Mouse (Mus musculus) T-helper 17 cell (primary cell): ENCODE measurements at regions not wholly inside any gene's neighbourhood (a gene's known extent, or its start where the extent isn't known, plus 50 kb on each side); places are given as distances from the start of the nearest gene placed in this dataset.
"Not testable (repeated sequence)": the region's sequence is repeated elsewhere in the genome, so short reads cannot be mapped to it uniquely, and the experiment has no call there.

Source experiments
- in situ Hi-C, 2 experiments: fragments of 300-600 bp; cut with MboI, MseI; formaldehyde crosslinking; loops; 1 replicate in 1 of 2; 2 replicates in 1 of 2; pipeline ENCODE4 v1.15.1; 2025; ENCODE audit warnings: high pct_unique_total_duplicates in 2 of 2

DNA sequence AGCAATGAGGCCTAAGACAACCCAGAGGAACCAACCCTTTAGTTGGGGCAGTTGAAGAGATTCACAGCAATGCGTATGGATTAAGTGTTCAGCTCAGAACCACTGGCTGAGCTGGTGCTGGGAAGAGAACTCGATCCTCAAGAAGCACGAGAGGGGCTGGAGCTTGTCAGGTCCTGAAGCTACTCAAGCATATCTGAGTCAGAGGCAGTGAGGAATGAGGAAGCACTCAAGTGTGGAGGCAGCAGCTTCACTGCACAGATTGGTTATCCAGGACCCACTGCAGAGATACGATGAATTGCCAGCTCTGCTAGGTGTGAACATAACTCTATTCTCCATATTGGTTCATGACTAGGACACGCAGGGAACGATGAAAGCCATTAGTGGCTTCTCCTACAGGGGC, 239.7 kb downstream of the Tpbg start:
- in situ Hi-C loops, result no loop called here

- in situ Hi-C loops, result no loop called here
These were observed 250.8 kb downstream of the Tpbg start for GRCm38 (mm10) chr9:86092998-86093397.

GRCm38 (mm10) chr9:86095460-86095859, 253.3 kb downstream of the Tpbg start:
- in situ Hi-C loops, result no loop called here

GRCm38 (mm10) chr9:86096246-86096645, 254.1 kb downstream of the Tpbg start:
- in situ Hi-C loops, result no loop called here

DNA sequence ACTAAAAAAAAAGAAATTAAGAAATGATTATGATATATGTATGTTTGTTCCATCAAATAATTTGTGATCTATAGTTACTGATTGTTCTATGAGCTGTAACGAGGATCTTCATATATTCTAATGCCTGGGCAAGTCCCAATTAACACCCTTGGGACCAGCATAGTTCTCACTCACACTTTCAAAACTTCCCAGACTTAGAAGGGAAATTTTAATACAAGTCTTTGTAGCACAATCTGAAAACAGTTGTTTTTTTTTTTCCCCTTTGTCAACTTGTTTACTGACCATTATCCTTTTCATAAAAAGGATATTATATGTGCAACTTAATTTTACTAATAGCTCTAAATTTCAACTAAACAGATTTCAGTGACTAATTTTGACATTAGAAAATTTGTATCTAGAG, 257.1 kb downstream of the Tpbg start:
- in situ Hi-C loops, result no loop called here

GRCm38 (mm10) chr9:86101360-86102086, 259.3 kb downstream of the Tpbg start:
- in situ Hi-C loops, result no loop called here

DNA sequence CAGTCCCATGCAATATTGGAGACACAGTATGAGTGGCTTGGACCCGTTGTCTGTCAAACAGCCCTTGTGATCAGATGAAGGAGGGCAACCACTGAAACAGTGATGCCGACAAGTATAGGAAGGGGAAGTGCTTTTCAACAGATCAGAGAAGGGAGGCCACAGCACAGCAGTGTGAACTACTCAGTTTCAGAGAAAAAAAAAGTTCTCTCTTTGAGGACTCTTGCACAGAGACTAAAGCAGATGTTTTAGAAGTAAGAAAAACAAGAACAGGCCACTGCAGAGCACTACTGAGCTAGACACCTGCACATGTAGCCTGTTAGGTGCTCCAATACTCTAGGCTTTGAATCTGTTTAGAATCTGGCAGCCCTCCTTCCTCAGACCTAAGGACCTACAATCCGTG, 261.4 kb downstream of the Tpbg start:
- in situ Hi-C loops, result no loop called here

DNA sequence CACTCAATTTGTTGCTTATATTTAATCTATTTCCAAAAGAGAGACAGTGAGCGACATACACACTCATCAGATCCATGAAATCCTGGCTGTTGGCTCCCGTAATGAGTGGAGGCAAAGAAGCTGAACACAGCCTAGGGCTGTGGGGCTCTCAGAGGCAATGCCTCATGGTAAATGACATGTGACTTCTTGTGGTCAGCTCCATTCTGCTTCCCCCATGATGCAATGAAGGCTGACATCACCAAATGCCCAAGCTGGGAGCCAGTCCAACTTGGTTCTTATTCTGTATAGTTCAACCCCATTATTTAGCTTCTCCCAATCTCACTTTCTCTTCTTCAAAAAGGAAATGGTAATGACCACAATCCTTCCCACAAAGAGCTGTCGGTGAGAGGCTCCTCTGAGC, 262.5 kb downstream of the Tpbg start:
- in situ Hi-C loops, result no loop called here

- in situ Hi-C loops, result no loop called here
These were observed 263.7 kb downstream of the Tpbg start for GRCm38 (mm10) chr9:86105851-86106250.

- in situ Hi-C loops, result no loop called here
These were observed 267.7 kb downstream of the Tpbg start for GRCm38 (mm10) chr9:86109906-86110305.

- in situ Hi-C loops, result no loop called here
These were observed 277.2 kb downstream of the Tpbg start for GRCm38 (mm10) chr9:86119370-86119769.

GRCm38 (mm10) chr9:86135617-86136016, 293.4 kb downstream of the Tpbg start:
- in situ Hi-C loops, result not testable (repeated sequence)

GRCm38 (mm10) chr9:86145903-86146302, 303.7 kb downstream of the Tpbg start:
- in situ Hi-C loops, result loop anchor here in 1 of 2 experiments (10.0 kb wide), 1 partner anchor 371 kb away; no protein-coding TSS in a partner anchor

GRCm38 (mm10) chr9:86160316-86160715, 304.4 kb downstream of the Ube2cbp start:
- in situ Hi-C loops, result no loop called here

- in situ Hi-C loops, result no loop called here
These were observed 298.2 kb downstream of the Ube2cbp start for GRCm38 (mm10) chr9:86166362-86167067.

DNA sequence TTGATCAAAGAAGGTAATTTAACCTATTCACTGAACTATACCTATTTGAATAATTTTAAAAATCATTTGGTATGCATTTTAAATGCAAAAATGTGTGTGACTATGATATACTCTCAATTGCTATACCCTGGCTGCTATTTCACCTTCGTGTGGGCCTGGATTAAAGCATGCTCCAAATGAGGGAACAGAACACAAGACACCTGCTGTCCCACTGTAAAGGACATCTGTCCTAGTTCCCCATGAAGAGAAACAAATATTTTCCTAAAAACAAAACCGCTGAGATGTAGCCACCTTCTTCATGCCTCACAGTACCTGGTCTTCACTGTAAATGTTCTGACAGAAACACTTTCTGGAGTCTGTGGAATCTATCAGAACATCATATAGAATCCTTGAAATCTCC, 294.0 kb downstream of the Ube2cbp start:
- in situ Hi-C loops, result no loop called here

DNA sequence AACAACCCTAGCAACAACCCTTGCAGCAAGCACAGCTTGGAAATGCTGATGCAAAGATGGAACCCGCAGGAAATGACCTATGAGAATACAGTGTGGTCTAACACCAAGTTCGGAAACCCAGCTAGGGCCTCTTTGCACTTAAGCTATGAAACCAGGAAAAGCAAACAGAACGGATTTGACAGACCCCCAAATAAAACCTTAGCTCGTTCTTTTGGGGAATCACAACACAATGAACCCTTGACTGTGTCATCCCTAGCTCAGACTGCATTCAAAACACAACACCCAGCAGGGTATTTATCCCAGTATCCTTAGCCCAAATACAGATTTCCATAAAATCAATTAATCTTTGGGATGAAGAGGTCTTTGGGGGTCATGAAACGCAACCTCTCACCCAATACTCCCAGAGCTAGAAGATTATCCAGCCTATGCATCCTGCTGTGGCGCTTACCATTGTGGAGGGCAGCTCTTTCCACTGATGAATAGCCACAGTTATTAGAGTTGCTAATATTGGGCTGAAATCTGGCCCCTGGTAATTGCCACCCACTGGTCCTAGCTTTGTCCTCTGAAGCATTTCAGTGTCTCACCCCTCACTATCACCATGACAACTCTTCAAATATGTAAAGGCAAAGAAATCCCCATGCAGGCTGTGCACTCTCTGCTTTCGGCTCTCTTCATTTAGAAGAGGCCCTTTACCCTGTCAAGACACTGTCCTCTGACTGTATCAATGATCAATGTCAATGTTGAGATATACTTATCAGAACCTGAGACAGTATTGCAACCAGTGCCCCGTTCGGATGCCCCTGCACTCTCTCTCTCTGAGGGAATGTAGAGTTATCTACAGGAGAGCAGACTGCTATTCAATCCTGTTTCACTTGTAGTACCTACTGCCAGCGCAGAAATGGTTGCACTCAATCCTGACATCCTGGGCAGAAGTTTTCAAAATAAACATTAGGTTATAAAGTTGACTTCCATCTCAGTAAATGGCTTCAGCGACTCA, 277.7 kb downstream of the Ube2cbp start:
- in situ Hi-C loops, result no loop called here

- in situ Hi-C loops, result no loop called here
These were observed 275.9 kb downstream of the Ube2cbp start for GRCm38 (mm10) chr9:86188873-86189272.

- in situ Hi-C loops, result no loop called here
These were observed 259.7 kb downstream of the Ube2cbp start for GRCm38 (mm10) chr9:86205041-86205440.

GRCm38 (mm10) chr9:86208334-86208925, 256.3 kb downstream of the Ube2cbp start:
- in situ Hi-C loops, result no loop called here

- in situ Hi-C loops, result loop anchor here in 1 of 2 experiments (10.0 kb wide), 1 partner anchor 1954 kb away; no protein-coding TSS in a partner anchor
These were observed 253.5 kb downstream of the Ube2cbp start for GRCm38 (mm10) chr9:86211267-86211666.
